Mouse (Mus musculus): Measurements from ENCODE around the gene Gsap. TPM values are rescaled to one million over a fixed set of nuclear protein-coding genes. Genes with fewer than 3 reads are reported as not detected.

The Gsap gene
- polyA plus RNA-seq, 1 experiment from 2014 or later = 1.6 TPM

GRCm38 (mm10) chr5:21300058-21300457 lies 114.0 kb downstream of the Gsap start:
- Histone ChIP-seq H3K9me3 (ENCODE audit: control insufficient read depth, low read length) (no peaks in the 10 kb centered on the region), H3K27ac (ENCODE audit: low read depth, low read length) (no peak overlapping the region), H3K4me3 (ENCODE audit: low read depth, low read length) (no peak overlapping the region), H3K4me2 (ENCODE audit: low read depth, low read length, severe bottlenecking) (no peak overlapping the region), H3K4me1 (replicated peaks; ENCODE audit: control insufficient read depth, insufficient read depth, low read length) (no peaks in the 10 kb centered on the region), H3K36me3 (ENCODE audit: control insufficient read depth, insufficient read depth, low read length) (no peaks in the 10 kb centered on the region), H3K9ac (ENCODE audit: low read length) (no peak overlapping the region), H3K27me3 (ENCODE audit: control insufficient read depth, insufficient read depth, low read length) (no peaks in the 10 kb centered on the region)
- DNase-seq (ENCODE audit: low spot score) = no peak
- 85% methylated on average over 3 of the region's 3 CpGs for WGBS
- no peak for ATAC-seq (replicated peaks; ENCODE audit: low FRiP score)

- ATAC-seq (replicated peaks; ENCODE audit: low FRiP score) (no peak), DNase-seq (ENCODE audit: low spot score) (no peak)
- H3K4me2 ChIP-seq (ENCODE audit: low read depth, low read length, severe bottlenecking) = no peak overlapping the region
- no peaks in the 10 kb centered on the region for H3K9me3 ChIP-seq (ENCODE audit: control insufficient read depth, low read length)
- H3K4me3 ChIP-seq (ENCODE audit: low read depth, low read length) = no peak overlapping the region
- H3K36me3 ChIP-seq (ENCODE audit: control insufficient read depth, insufficient read depth, low read length) = no peaks in the 10 kb centered on the region
- no peaks in the 10 kb centered on the region for H3K27me3 ChIP-seq (ENCODE audit: control insufficient read depth, insufficient read depth, low read length)
- WGBS = 82% methylated on average over 6 of the region's 6 CpGs
- H3K9ac ChIP-seq (ENCODE audit: low read length) = no peak overlapping the region
- H3K4me1 ChIP-seq (replicated peaks; ENCODE audit: control insufficient read depth, insufficient read depth, low read length) = no peaks in the 10 kb centered on the region
- no peak overlapping the region for H3K27ac ChIP-seq (ENCODE audit: low read depth, low read length)
Measured at GRCm38 (mm10) chr5:21301011-21301410, 115.0 kb downstream of the Gsap start.

- no peak overlapping the region for H3K9ac ChIP-seq (ENCODE audit: low read length)
- no peaks in the 10 kb centered on the region for H3K36me3 ChIP-seq (ENCODE audit: control insufficient read depth, insufficient read depth, low read length)
- no peak overlapping the region for H3K4me2 ChIP-seq (ENCODE audit: low read depth, low read length, severe bottlenecking)
- DNase-seq (ENCODE audit: low spot score) (no peak), ATAC-seq (replicated peaks; ENCODE audit: low FRiP score) (no peak)
- 74% methylated on average over 5 of the region's 5 CpGs for WGBS
- no peak overlapping the region for H3K27ac ChIP-seq (ENCODE audit: low read depth, low read length)
- no peaks in the 10 kb centered on the region; the same call in 1 of the 2 replicates for H3K4me1 ChIP-seq (replicated peaks; ENCODE audit: control insufficient read depth, insufficient read depth, low read length)
- H3K9me3 ChIP-seq (ENCODE audit: control insufficient read depth, low read length) = no peaks in the 10 kb centered on the region
- no peak overlapping the region for H3K4me3 ChIP-seq (ENCODE audit: low read depth, low read length)
- H3K27me3 ChIP-seq (ENCODE audit: control insufficient read depth, insufficient read depth, low read length) = no peaks in the 10 kb centered on the region
Measured at GRCm38 (mm10) chr5:21307165-21307564, 121.1 kb downstream of the Gsap start.

DNA sequence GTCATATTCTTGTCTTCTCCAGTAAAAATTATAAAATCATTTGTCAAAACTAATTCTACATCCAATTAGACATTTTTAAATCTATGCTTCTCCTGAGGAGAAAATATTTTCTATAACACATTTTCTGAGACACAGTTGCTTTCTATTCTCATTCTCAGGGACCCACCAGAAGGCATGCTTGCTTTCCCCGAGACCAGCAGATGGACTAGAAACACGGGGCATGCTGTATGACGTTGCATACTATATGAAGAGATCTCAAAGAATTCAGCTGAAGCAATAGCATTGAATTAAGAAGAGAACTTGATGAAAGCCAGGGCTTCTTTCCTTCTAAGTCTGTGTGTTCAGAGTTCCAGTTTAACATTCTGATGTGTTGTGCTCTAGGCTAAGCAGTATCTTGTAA lies 128.6 kb downstream of the Gsap start:
- no peaks in the 10 kb centered on the region for H3K27me3 ChIP-seq (ENCODE audit: control insufficient read depth, insufficient read depth, low read length)
- H3K4me1 ChIP-seq (replicated peaks; ENCODE audit: control insufficient read depth, insufficient read depth, low read length) = no peaks in the 10 kb centered on the region
- no peak overlapping the region for H3K27ac ChIP-seq (ENCODE audit: low read depth, low read length)
- H3K4me3 ChIP-seq (ENCODE audit: low read depth, low read length) = no peak overlapping the region
- no peak for ATAC-seq (replicated peaks; ENCODE audit: low FRiP score)
- no peak for DNase-seq (ENCODE audit: low spot score)
- WGBS = 88% methylated on average over 3 of the region's 3 CpGs
- H3K9me3 ChIP-seq (ENCODE audit: control insufficient read depth, low read length) = no peaks in the 10 kb centered on the region
- no peak overlapping the region for H3K9ac ChIP-seq (ENCODE audit: low read length)
- no peaks in the 10 kb centered on the region for H3K36me3 ChIP-seq (ENCODE audit: control insufficient read depth, insufficient read depth, low read length)
- no peak overlapping the region for H3K4me2 ChIP-seq (ENCODE audit: low read depth, low read length, severe bottlenecking)

- H3K4me2 ChIP-seq (ENCODE audit: low read depth, low read length, severe bottlenecking) = no peak overlapping the region
- H3K27me3 ChIP-seq (ENCODE audit: control insufficient read depth, insufficient read depth, low read length) = no peaks in the 10 kb centered on the region
- DNase-seq (ENCODE audit: low spot score) (no peak), ATAC-seq (replicated peaks; ENCODE audit: low FRiP score) (no peak)
- no peaks in the 10 kb centered on the region for H3K4me1 ChIP-seq (replicated peaks; ENCODE audit: control insufficient read depth, insufficient read depth, low read length)
- no peaks in the 10 kb centered on the region for H3K36me3 ChIP-seq (ENCODE audit: control insufficient read depth, insufficient read depth, low read length)
- no peak overlapping the region for H3K27ac ChIP-seq (ENCODE audit: low read depth, low read length)
- no peaks in the 10 kb centered on the region for H3K9me3 ChIP-seq (ENCODE audit: control insufficient read depth, low read length)
- no peak overlapping the region for H3K4me3 ChIP-seq (ENCODE audit: low read depth, low read length)
- WGBS = 77% methylated on average over 2 of the region's 2 CpGs
- H3K9ac ChIP-seq (ENCODE audit: low read length) = no peak overlapping the region
Measured at GRCm38 (mm10) chr5:21320138-21320537, 134.1 kb downstream of the Gsap start.

DNA sequence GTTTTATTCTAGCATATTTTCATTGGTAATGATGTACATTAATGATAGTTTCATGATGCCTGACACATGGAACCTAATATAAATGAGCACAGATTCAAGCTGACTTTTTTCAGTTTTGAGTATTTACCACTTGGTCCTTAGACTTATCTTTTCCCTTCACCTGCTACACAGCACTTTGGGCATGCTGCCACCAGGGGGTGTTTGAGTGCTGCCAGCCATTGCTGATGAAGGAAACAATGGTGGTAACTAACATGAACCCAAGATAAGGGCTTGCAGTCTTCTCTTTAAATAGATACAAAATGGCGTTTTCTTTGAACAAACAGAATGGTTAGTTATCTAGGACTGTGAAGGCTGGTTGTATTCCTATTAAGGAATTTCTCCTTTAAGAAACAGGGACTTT lies 140.4 kb downstream of the Gsap start:
- WGBS = 50% methylated on average over 1 of the region's 1 CpGs
- Histone ChIP-seq H3K4me1 (replicated peaks; ENCODE audit: control insufficient read depth, insufficient read depth, low read length) (peaks cover 4% of the 10 kb centered on the region; the same call in 1 of the 2 replicates), H3K9me3 (ENCODE audit: control insufficient read depth, low read length) (no peaks in the 10 kb centered on the region), H3K9ac (ENCODE audit: low read length) (no peak overlapping the region), H3K36me3 (ENCODE audit: control insufficient read depth, insufficient read depth, low read length) (no peaks in the 10 kb centered on the region), H3K27me3 (ENCODE audit: control insufficient read depth, insufficient read depth, low read length) (no peaks in the 10 kb centered on the region), H3K4me2 (ENCODE audit: low read depth, low read length, severe bottlenecking) (no peak overlapping the region), H3K27ac (ENCODE audit: low read depth, low read length) (no peak overlapping the region), H3K4me3 (ENCODE audit: low read depth, low read length) (no peak overlapping the region)
- ATAC-seq (replicated peaks; ENCODE audit: low FRiP score) (0 out of 2 replicates have a peak, but pooled peaks have one; percentile 66), DNase-seq (ENCODE audit: low spot score) (peak; percentile 77)

GRCm38 (mm10) chr5:21328560-21328959 lies 142.5 kb downstream of the Gsap start:
- H3K4me3 ChIP-seq (ENCODE audit: low read depth, low read length) = no peak overlapping the region
- ATAC-seq (replicated peaks; ENCODE audit: low FRiP score) (no peak), DNase-seq (ENCODE audit: low spot score) (no peak)
- no peak overlapping the region for H3K4me2 ChIP-seq (ENCODE audit: low read depth, low read length, severe bottlenecking)
- H3K9me3 ChIP-seq (ENCODE audit: control insufficient read depth, low read length) = no peaks in the 10 kb centered on the region
- no peaks in the 10 kb centered on the region for H3K36me3 ChIP-seq (ENCODE audit: control insufficient read depth, insufficient read depth, low read length)
- WGBS = 90% methylated on average over 1 of the region's 1 CpGs
- no peak overlapping the region for H3K27ac ChIP-seq (ENCODE audit: low read depth, low read length)
- H3K9ac ChIP-seq (ENCODE audit: low read length) = no peak overlapping the region
- H3K4me1 ChIP-seq (replicated peaks; ENCODE audit: control insufficient read depth, insufficient read depth, low read length) = peaks cover 4% of the 10 kb centered on the region; the same call in 1 of the 2 replicates
- H3K27me3 ChIP-seq (ENCODE audit: control insufficient read depth, insufficient read depth, low read length) = no peaks in the 10 kb centered on the region

DNA sequence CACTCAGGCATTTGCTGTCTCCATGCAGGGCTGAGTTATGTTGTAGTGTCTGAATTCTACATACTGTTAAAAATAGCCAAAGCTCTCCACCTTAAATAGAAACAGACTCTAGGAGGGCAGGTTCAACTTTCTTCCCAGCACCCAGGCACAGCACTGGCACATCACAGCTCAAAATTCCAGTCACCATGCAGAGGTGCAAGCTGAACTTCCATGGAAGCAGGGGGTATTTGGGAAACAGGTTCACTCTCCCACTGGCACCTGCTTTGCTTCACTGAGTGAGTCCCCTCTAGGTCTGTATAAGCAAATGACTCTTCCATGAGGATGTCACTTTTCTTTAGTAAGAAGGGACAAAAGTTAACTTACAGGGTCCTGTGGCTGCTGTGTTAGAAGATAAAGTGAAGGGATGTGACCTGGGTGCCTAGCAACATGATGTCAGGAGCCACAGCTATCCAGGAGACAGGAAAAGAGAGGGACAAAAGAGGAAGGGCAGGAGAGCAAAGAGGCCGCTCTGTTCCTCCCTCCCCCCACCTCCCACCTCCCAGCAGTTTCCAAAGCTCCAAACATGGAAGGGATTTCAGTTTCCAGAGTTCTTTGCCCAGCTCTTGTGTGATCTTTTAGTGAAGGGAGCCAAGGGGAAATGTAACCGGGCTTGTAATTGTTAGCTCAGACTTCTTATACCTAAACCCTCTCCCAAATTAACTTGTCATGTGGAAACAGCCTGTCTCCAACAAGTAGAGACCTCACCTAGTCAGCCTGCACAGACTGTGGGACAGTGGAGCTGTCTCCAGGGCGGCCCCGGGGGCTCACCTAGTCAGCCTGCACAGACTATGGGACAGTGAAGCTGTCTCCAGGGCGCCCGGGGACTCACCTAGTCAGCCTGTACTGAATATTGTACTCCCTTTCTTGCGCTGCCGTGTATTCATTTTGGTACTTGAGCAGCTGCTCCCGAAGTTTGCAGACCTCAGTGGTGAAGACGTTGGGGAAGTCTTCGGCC lies 143.9 kb downstream of the Gsap start:
- H3K9me3 ChIP-seq (ENCODE audit: control insufficient read depth, low read length) = no peaks in the 10 kb centered on the region
- 37% methylated on average over 11 of the region's 11 CpGs for WGBS
- ATAC-seq (replicated peaks; ENCODE audit: low FRiP score) (0 out of 2 replicates have a peak, but pooled peaks have one; percentile 42), DNase-seq (ENCODE audit: low spot score) (peak; percentile 56)
- H3K36me3 ChIP-seq (ENCODE audit: control insufficient read depth, insufficient read depth, low read length) = no peaks in the 10 kb centered on the region
- peaks cover 4% of the 10 kb centered on the region; the same call in 1 of the 2 replicates for H3K4me1 ChIP-seq (replicated peaks; ENCODE audit: control insufficient read depth, insufficient read depth, low read length)
- H3K27me3 ChIP-seq (ENCODE audit: control insufficient read depth, insufficient read depth, low read length) = no peaks in the 10 kb centered on the region
- H3K4me2 ChIP-seq (ENCODE audit: low read depth, low read length, severe bottlenecking) = no peak overlapping the region
- H3K9ac ChIP-seq (ENCODE audit: low read length) = no peak overlapping the region; the same call in 1 of the 2 replicates
- no peak overlapping the region for H3K4me3 ChIP-seq (ENCODE audit: low read depth, low read length)
- no peak overlapping the region for H3K27ac ChIP-seq (ENCODE audit: low read depth, low read length)
